Mouse (Mus musculus): Measurements from ENCODE around the gene Elk4.

- TF ChIP-seq CTCF (IDR thresholded peaks at IDR 0.05; ENCODE audit: extremely low read depth, insufficient read depth, insufficient read length, insufficient replicate concordance) (no peak), POLR2A (IDR thresholded peaks at IDR 0.05; ENCODE audit: low read depth, low read length) (no peak)
Observed at GRCm38 (mm10) chr1:131963085-131963951, 44.1 kb upstream of the Elk4 start.
